Mouse (Mus musculus) liver, adult 2 months (tissue): Measurements from ENCODE around the gene Rln3. TPM values are rescaled to one million over a fixed set of nuclear protein-coding genes. Genes with fewer than 3 reads are reported as not detected.

Experiments
- DNase-seq: peaks from one replicate; pipeline ENCODE4 v3.0.0-alpha.2; 2011; ENCODE audit warnings: low read depth, low spot score; ENCODE audit errors: extremely low read depth
- H3K27ac ChIP-seq: fragments of 200-500 bp; replicated peaks from 2 replicates; pipeline ENCODE4 v1.5.1; 2012; ENCODE audit warnings: low read depth, mild to moderate bottlenecking, control low read depth, inconsistent platforms, low read length; ENCODE audit not compliant: insufficient read depth
- H3K27me3 ChIP-seq: fragments of 200-500 bp; 2 replicates; pipeline ENCODE4 v1.6.1; 2012; ENCODE audit warnings: mild to moderate bottlenecking, moderate library complexity, low read length, inconsistent platforms; ENCODE audit not compliant: control insufficient read depth, insufficient read depth
- H3K36me3 ChIP-seq: fragments of 200-500 bp; 2 replicates; pipeline ENCODE4 v1.6.1; 2012; ENCODE audit warnings: low read length, inconsistent platforms; ENCODE audit not compliant: control insufficient read depth, insufficient read depth
- H3K4me1 ChIP-seq: fragments of 200-500 bp; 2 replicates; pipeline ENCODE4 v1.6.1; 2011; ENCODE audit warnings: low read length; ENCODE audit not compliant: control insufficient read depth, insufficient read depth
- H3K4me3 ChIP-seq: fragments of 200-500 bp; 2 replicates; pipeline ENCODE4 v1.5.1; 2011; ENCODE audit warnings: low read depth, mild to moderate bottlenecking, control low read depth, low read length, moderate library complexity; ENCODE audit not compliant: insufficient read depth
- H3K79me2 ChIP-seq: fragments of 200-500 bp; 2 replicates; pipeline ENCODE4 v1.6.1; 2012; ENCODE audit warnings: inconsistent platforms, mild to moderate bottlenecking, low read length, moderate library complexity; ENCODE audit not compliant: control insufficient read depth, insufficient read depth
- H3K9ac ChIP-seq: fragments of 200-500 bp; 2 replicates; pipeline ENCODE4 v1.6.1; 2012; ENCODE audit warnings: low read depth, mild to moderate bottlenecking, control low read depth, inconsistent platforms, low read length
- CTCF ChIP-seq: fragments of 200-500 bp; IDR thresholded peaks from 2 replicates; pipeline ENCODE4 v1.5.1; 2011; ENCODE audit warnings: low read depth, low read length, control low read depth
- POLR2A ChIP-seq: fragments of 200-500 bp; IDR thresholded peaks from 2 replicates; pipeline ENCODE4 v1.6.1; 2011; ENCODE audit warnings: low read length, control low read depth; ENCODE audit not compliant: insufficient read depth; ENCODE audit errors: extremely low read depth
- WGBS: fragments of 180-500 bp; shearing (Covaris S2); methylation state at CpG from one replicate; pipeline ENCODE4 v1.1.7; 2018; 5-methylcytosine and 5-hydroxymethylcytosine counted together
- polyA plus RNA-seq: library from polyadenylated mRNA; depleted of rRNA; stranded (reverse); fragments of >200 nt; gene quantifications from 2 replicates; pipeline ENCODE4 v1.2.3, GENCODE M21; 2012
- total RNA-seq: library from RNA; depleted of rRNA; stranded (reverse); fragments of >200 nt; gene quantifications from 2 replicates; pipeline ENCODE4 v1.2.3, GENCODE M21; 2014

The Rln3 gene
- total and polyA plus RNA-seq, 2 experiments: not detected

- H3K4me3 ChIP-seq: no peak overlapping the region
- DNase-seq: no peak
- peaks cover 7% of the 10 kb centered on the region for H3K27me3 ChIP-seq
- H3K9ac ChIP-seq: no peak overlapping the region
- no peaks in the 10 kb centered on the region for H3K4me1 ChIP-seq
- no peak for TF ChIP-seq CTCF
- no peak for TF ChIP-seq POLR2A
- 74% methylated on average over 1 of the region's 1 CpGs for WGBS
- H3K79me2 ChIP-seq: no peaks in the 10 kb centered on the region
- H3K27ac ChIP-seq: no peak overlapping the region
- H3K36me3 ChIP-seq: no peaks in the 10 kb centered on the region
These were observed 21.2 kb downstream of the Rln3 start for GRCm38 (mm10) chr8:84023631-84024030.

- H3K79me2 ChIP-seq: no peaks in the 10 kb centered on the region
- no peak for TF ChIP-seq POLR2A
- no peak for TF ChIP-seq CTCF
- no peak overlapping the region for H3K9ac ChIP-seq
- H3K4me3 ChIP-seq: no peak overlapping the region
- WGBS: 28% methylated on average over 5 of the region's 5 CpGs
- no peak overlapping the region for H3K27ac ChIP-seq
- no peaks in the 10 kb centered on the region for H3K4me1 ChIP-seq
- DNase-seq: no peak
- H3K36me3 ChIP-seq: no peaks in the 10 kb centered on the region
- H3K27me3 ChIP-seq: peaks cover 4% of the 10 kb centered on the region
These were observed 21.7 kb downstream of the Rln3 start for GRCm38 (mm10) chr8:84023085-84023484.

GRCm38 (mm10) chr8:84021569-84021968, 23.2 kb downstream of the Rln3 start:
- WGBS: 45% methylated on average over 12 of the region's 12 CpGs
- Histone ChIP-seq H3K9ac (no peak overlapping the region), H3K36me3 (no peaks in the 10 kb centered on the region), H3K79me2 (no peaks in the 10 kb centered on the region), H3K27ac (no peak overlapping the region), H3K4me1 (no peaks in the 10 kb centered on the region), H3K4me3 (no peak overlapping the region), H3K27me3 (peaks cover 4% of the 10 kb centered on the region)
- TF ChIP-seq CTCF: no peak
- no peak for TF ChIP-seq POLR2A
- DNase-seq: no peak

GRCm38 (mm10) chr8:84021096-84021495, 23.7 kb downstream of the Rln3 start, which contains the start of gene Palm3:
Gene Palm3 (plus strand): TSS chr8:84021471.
- TF ChIP-seq CTCF (no peak), POLR2A (no peak)
- WGBS: 21% methylated on average over 17 of the region's 18 CpGs
- H3K27ac ChIP-seq: no peak within 1 kb of the TSS
- H3K79me2 ChIP-seq: no peaks in the 10 kb centered on the region
- no peak within 1 kb of the TSS for H3K9ac ChIP-seq
- no peak within 1 kb of the TSS for H3K4me3 ChIP-seq
- DNase-seq: no peak
- H3K36me3 ChIP-seq: no peaks in the 10 kb centered on the region
- peaks cover 4% of the 10 kb centered on the region for H3K27me3 ChIP-seq
- no peaks in the 10 kb centered on the region for H3K4me1 ChIP-seq

- H3K4me3 ChIP-seq: no peak overlapping the region
- no peaks in the 10 kb centered on the region for H3K4me1 ChIP-seq
- DNase-seq: no peak
- no peak overlapping the region for H3K9ac ChIP-seq
- H3K27ac ChIP-seq: no peak overlapping the region
- no peaks in the 10 kb centered on the region for H3K79me2 ChIP-seq
- TF ChIP-seq POLR2A (no peak), CTCF (no peak)
- H3K36me3 ChIP-seq: no peaks in the 10 kb centered on the region
- 77% methylated on average over 9 of the region's 9 CpGs for WGBS
- no peaks in the 10 kb centered on the region; the same call in 1 of the 2 replicates for H3K27me3 ChIP-seq
These were observed 25.1 kb downstream of the Rln3 start for GRCm38 (mm10) chr8:84019738-84020137.

- Histone ChIP-seq H3K27ac (no peak overlapping the region), H3K79me2 (no peaks in the 10 kb centered on the region), H3K4me3 (no peak overlapping the region), H3K27me3 (no peaks in the 10 kb centered on the region), H3K9ac (no peak overlapping the region), H3K4me1 (peaks cover 5% of the 10 kb centered on the region; the same call in 1 of the 2 replicates), H3K36me3 (no peaks in the 10 kb centered on the region)
- TF ChIP-seq CTCF: no peak
- TF ChIP-seq POLR2A: no peak
- no peak for DNase-seq
- WGBS: 98% methylated on average over 5 of the region's 5 CpGs
These were observed 29.0 kb downstream of the Rln3 start for GRCm38 (mm10) chr8:84015833-84016232.
